Mouse (Mus musculus) liver, embryonic 14.5 days (tissue): ENCODE measurements at regions not wholly inside any gene's neighbourhood (a gene's known extent, or its start where the extent isn't known, plus 50 kb on each side); places are given as distances from the start of the nearest gene placed in this dataset.

Experiments
- ATAC-seq: fragments of 200-750 bp; cut with Nextera tagmentation; 2 replicates; pipeline ENCODE4 v1.8.0; 2017; ENCODE audit warnings: moderate number of reproducible peaks, mild to moderate bottlenecking, moderate library complexity; ENCODE audit not compliant: insufficient read depth
- DNase-seq, 3 experiments: peaks; one replicate each; pipeline ENCODE4 v3.0.0-alpha.2; 2012 to 2013; ENCODE audit warnings: low read depth in 3 of 3, low spot score in 3 of 3
- H3K27ac ChIP-seq: fragments of 300-500 bp; sonication (generic); 2 replicates; pipeline ENCODE4 v1.5.1; 2014; ENCODE audit warnings: moderate library complexity, mild to moderate bottlenecking, control low read depth, inconsistent platforms
- H3K27me3 ChIP-seq: fragments of 300-500 bp; sonication (generic); 2 replicates; pipeline ENCODE4 v1.6.1; 2014; ENCODE audit warnings: mild to moderate bottlenecking, low read length, moderate library complexity; ENCODE audit not compliant: control insufficient read depth, insufficient read depth
- H3K36me3 ChIP-seq: fragments of 300-500 bp; sonication (generic); replicated peaks from 2 replicates; pipeline ENCODE4 v1.6.1; 2014; ENCODE audit warnings: low read depth; ENCODE audit not compliant: control insufficient read depth, insufficient read depth
- H3K4me1 ChIP-seq, 2 experiments: fragments of 200-500 bp in 1 of 2; fragments of 300-500 bp in 1 of 2; sonication (generic) in 1 of 2; replicated peaks; 2 replicates each; pipeline ENCODE4 v1.6.1; 2012 to 2014; ENCODE audit warnings: antibody characterized with exemption in 1 of 2, inconsistent platforms in 1 of 2, low read length in 1 of 2; ENCODE audit not compliant: control insufficient read depth in 2 of 2, insufficient read depth in 2 of 2
- H3K4me2 ChIP-seq: fragments of 300-500 bp; sonication (generic); 2 replicates; pipeline ENCODE4 v1.6.1; 2014; ENCODE audit warnings: low read depth, mild to moderate bottlenecking, control low read depth, moderate library complexity
- H3K4me3 ChIP-seq, 2 experiments: fragments of 200-500 bp in 1 of 2; fragments of 300-500 bp in 1 of 2; sonication (generic) in 1 of 2; 2 replicates each; pipeline ENCODE4 v1.5.1; 2012 to 2014; ENCODE audit warnings: low read depth in 2 of 2, low read length in 2 of 2, mild to moderate bottlenecking in 2 of 2, control low read depth in 1 of 2, inconsistent platforms in 1 of 2, moderate library complexity in 1 of 2; ENCODE audit not compliant: insufficient read depth in 1 of 2
- H3K9ac ChIP-seq: fragments of 300-500 bp; sonication (generic); replicated peaks from 2 replicates; pipeline ENCODE4 v1.6.1; 2014; ENCODE audit warnings: mild to moderate bottlenecking, control low read depth, moderate library complexity
- H3K9me3 ChIP-seq: fragments of 300-500 bp; sonication (generic); 2 replicates; pipeline ENCODE4 v1.6.1; 2016; ENCODE audit warnings: low read length, mixed read lengths; ENCODE audit not compliant: control insufficient read depth
- CTCF ChIP-seq: IDR thresholded peaks from 2 replicates; pipeline ENCODE4 v1.5.1; 2016; ENCODE audit warnings: antibody characterized with exemption, low read depth, control low read depth
- EP300 ChIP-seq: IDR thresholded peaks from 2 replicates; pipeline ENCODE4 v1.6.1; 2016; ENCODE audit warnings: antibody characterized with exemption, low read depth
- WGBS: fragments of 180-500 bp; shearing (Covaris S2); extraction: QIAGEN DNeasy Blood & Tissue Kit; methylation state at CpG from one replicate; pipeline ENCODE4 v1.1.7; 2014; ENCODE audit not compliant: insufficient replicate concordance; 5-methylcytosine and 5-hydroxymethylcytosine counted together

GRCm38 (mm10) chr9:43396566-43396965, 85.9 kb downstream of the Trim29 start:
- Histone ChIP-seq H3K9ac (no peak overlapping the region), H3K36me3 (no peaks in the 10 kb centered on the region), H3K4me2 (no peak overlapping the region), H3K27ac (no peak overlapping the region), H3K4me3 (no peak overlapping the region), H3K9me3 (0 out of 2 replicates have a peak, but pooled peaks cover 2% of the 10 kb centered on the region), H3K4me1 (no peaks in the 10 kb centered on the region), H3K27me3 (no peaks in the 10 kb centered on the region)
- TF ChIP-seq CTCF, result no peak
- ATAC-seq (no peak), DNase-seq (no peak)

GRCm38 (mm10) chr9:43408493-43408892, 97.8 kb downstream of the Trim29 start:
- TF ChIP-seq EP300 (no peak), CTCF (no peak)
- Histone ChIP-seq H3K27me3 (no peaks in the 10 kb centered on the region), H3K4me1 (no peaks in the 10 kb centered on the region), H3K36me3 (no peaks in the 10 kb centered on the region), H3K9ac (no peak overlapping the region), H3K9me3 (no peaks in the 10 kb centered on the region), H3K4me3 (no peak overlapping the region), H3K27ac (no peak overlapping the region), H3K4me2 (no peak overlapping the region)
- DNase-seq (no peak), ATAC-seq (no peak)
- 51% methylated on average over 6 of the region's 6 CpGs for WGBS

- H3K4me1 ChIP-seq, result no peaks in the 10 kb centered on the region
- no peaks in the 10 kb centered on the region for H3K9me3 ChIP-seq
- 46% methylated on average over 3 of the region's 3 CpGs for WGBS
- no peak overlapping the region for H3K4me2 ChIP-seq
- ATAC-seq, result no peak
- no peaks in the 10 kb centered on the region for H3K27me3 ChIP-seq
- H3K27ac ChIP-seq, result no peak overlapping the region
- TF ChIP-seq EP300, result no peak
- no peak for TF ChIP-seq CTCF
- DNase-seq, result no peak
- no peaks in the 10 kb centered on the region for H3K36me3 ChIP-seq
- no peak overlapping the region for H3K9ac ChIP-seq
- H3K4me3 ChIP-seq, result no peak overlapping the region
Observed at GRCm38 (mm10) chr9:43412473-43412872, 101.8 kb downstream of the Trim29 start.

GRCm38 (mm10) chr9:43419993-43420715, 109.5 kb downstream of the Trim29 start:
- Histone ChIP-seq H3K9ac (no peak overlapping the region), H3K9me3 (no peaks in the 10 kb centered on the region), H3K27ac (no peak overlapping the region), H3K4me1 (no peaks in the 10 kb centered on the region), H3K4me3 (no peak overlapping the region), H3K36me3 (no peaks in the 10 kb centered on the region), H3K27me3 (no peaks in the 10 kb centered on the region; the same call in 1 of the 2 replicates), H3K4me2 (no peak overlapping the region)
- TF ChIP-seq EP300 (no peak), CTCF (no peak)
- ATAC-seq (no peak), DNase-seq (no peak)
- 26% methylated on average over 17 of the region's 17 CpGs for WGBS

GRCm38 (mm10) chr9:43427007-43427406, 116.4 kb downstream of the Trim29 start:
- no peak overlapping the region for H3K9ac ChIP-seq
- no peak overlapping the region for H3K4me2 ChIP-seq
- H3K36me3 ChIP-seq, result no peaks in the 10 kb centered on the region
- H3K9me3 ChIP-seq, result no peaks in the 10 kb centered on the region
- WGBS, result 46% methylated on average over 7 of the region's 7 CpGs
- ATAC-seq (no peak), DNase-seq (no peak)
- H3K4me3 ChIP-seq, result no peak overlapping the region
- H3K27me3 ChIP-seq, result no peaks in the 10 kb centered on the region
- TF ChIP-seq CTCF (no peak), EP300 (no peak)
- H3K27ac ChIP-seq, result no peak overlapping the region
- no peaks in the 10 kb centered on the region for H3K4me1 ChIP-seq
